Mouse (Mus musculus): ENCODE data around the gene Mul1.
"Not testable (repeated sequence)": the region's sequence is repeated elsewhere in the genome, so short reads cannot be mapped to it uniquely, and the experiment has no call there.

The Mul1 gene

DNA sequence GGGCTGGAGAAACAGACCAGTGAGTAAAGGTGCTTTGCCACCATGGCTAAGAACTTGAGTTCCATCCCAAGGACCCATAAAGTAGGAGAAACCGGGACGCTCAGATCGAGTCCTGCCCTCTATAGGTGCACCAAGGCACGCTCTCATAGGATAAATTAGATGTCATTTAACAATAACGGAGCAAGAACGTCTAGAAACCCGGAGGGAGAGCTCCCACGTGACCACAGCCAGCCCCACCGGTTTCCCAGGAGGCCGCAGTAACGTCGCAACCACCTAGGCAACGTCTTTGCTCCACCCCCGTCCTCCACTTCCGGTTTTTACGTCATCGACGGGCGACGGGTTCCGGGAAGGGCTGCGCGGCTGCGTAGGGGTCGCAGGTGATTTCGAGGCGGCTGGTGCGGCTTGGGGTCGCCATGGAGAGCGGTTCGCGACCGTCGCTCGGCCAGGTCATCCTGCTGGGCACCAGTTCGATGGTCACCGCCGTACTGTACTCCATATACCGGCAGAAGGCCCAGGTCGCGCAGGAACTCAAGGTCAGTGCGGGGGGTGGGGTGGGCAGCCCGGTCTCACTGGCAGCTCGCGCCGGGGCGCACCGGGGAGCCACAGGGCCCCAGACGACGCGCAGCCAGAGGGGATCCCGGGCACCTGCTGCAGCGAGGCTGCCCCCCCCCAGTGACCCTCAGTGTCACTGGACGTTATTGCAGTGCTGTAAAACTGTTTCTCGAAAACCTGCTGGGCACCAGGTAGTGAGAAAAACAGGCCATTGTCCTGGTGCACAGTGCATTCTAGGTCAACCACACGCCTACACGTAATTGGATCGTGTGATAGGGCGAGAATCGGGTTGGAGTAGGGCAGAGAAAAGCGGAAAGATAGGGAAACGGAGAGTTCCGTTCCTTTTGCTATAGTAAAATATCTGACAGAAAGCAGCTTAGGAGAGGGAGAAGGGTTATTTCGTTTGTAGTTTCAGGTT is at the start of gene Mul1:
Gene Mul1, plus strand, starts transcription at position 325 of the 970 bp plus-strand sequence.
- DNase-seq = peak; percentile 97

DNA sequence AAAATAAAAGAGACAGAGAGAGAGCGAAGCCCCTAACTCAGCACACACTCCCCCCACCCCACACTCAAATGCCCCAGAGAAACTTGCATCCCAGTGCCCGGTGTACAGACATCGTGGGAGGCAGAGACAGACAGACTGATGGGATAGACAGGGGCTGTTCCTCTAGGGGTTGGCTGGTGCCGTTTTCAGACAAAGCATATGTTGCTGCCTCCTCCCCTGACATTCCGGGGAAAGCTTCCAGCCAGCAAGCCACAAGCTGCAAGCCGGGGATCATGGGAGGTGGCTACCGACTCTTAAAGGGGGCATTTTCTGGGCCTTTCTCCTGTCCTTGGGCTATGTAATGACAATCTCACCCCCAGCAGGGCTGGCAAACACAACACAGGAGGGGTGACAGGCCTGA is 40.8 kb upstream of the Mul1 start:
- DNase-seq = no peak

DNA sequence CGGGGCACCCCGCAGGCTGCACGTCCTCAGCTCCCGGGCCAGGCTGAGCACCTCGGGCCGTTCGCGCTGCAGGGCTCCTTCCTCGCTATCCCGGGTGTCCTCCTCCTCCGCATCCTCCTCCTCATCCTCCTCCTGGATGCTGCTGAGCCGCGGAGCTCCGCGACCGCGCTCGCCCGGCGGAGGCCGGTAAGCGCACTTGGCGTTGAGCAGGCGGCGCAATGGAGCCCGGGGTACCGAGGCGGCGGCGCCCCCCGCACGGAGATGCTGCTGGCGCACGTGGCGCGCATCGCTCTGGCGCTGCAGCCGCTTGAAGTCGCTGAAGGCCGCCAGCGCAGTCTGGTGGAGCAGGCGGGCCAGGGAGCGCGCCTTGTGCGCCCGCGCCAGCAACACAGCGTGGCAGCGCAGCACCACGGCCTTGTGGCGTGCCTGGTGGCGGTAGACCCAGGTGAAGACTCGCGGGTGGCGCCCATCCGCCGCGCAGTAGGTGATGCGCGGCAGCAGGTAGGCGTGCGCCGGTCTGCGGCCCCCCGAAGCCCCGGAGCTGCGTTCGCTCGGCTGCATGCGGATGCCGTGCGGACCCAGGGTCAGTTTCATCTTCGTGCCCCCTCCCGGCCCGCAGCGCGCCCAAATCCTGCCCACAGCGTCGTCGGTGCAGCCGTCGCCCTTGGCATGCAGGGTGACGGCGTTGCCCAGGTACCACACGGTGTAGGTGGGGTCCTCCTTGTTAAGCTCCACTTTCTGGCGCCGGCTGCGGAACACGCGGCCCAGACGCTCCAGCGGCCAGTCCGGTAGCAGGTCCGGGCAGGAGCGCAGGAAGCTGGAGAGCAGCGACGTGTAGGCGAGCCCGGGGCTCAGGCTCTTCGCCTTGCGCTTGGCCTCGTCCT is 39.1 kb upstream of the Mul1 start:
- peak; percentile 71 for DNase-seq

DNA sequence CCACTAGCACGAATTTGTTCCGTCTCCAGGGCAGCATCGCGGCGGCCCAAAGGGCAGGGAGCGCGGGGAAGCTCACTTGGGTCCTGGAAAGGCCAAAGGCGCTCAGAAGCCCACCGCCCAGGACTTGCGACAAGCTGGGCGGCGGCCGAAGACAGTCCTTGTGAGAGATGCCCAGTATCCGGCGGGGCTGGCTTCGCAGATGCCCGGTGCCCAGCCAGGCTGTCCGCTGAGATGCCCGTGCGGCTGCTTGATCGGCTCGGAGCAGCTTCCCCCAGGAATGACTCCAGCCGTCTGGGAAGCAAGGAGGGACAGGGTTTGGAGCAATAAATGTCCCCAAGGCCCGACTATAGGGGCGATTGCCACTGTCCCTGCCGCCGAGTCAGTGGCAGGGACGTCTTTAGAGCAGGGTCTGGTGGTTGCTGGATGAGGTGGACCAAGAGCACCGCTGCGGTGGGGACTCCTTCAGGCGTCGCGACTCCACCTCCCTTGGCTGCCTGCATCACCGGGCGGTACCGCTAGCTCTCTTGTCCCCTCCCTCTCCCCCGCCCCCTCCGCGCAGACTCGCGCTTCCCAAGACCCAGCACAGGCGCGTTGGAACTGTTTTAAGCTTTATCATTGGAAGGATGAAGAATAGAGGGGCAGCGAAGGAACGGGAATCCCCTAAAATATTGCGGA is 38.4 kb upstream of the Mul1 start, which contains the start of gene Fam43b:
Gene Fam43b, minus strand, starts transcription at position 558 of the 675 bp plus-strand sequence.
- peak; percentile 82 for DNase-seq

DNA sequence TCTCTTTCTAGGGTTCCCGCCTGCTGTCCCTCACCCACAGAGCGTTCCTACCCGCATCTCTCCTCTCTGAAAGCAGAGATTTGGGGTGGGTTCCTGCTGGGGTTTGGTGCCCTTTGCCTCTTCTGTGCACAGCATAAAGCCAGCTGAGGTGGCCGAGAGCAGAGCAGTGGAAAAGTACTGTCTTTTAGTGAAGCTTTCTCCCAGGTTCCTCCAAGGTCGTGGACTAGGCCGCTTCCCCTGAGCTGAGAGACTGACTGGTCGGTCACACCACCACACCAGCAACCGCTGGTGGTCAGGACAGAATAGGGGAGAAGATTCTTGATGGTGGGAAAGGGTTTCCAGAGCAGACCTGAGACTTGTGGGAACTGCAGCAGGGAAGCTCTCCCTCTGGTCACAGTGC is 37.8 kb upstream of the Mul1 start:
- no peak for DNase-seq

DNA sequence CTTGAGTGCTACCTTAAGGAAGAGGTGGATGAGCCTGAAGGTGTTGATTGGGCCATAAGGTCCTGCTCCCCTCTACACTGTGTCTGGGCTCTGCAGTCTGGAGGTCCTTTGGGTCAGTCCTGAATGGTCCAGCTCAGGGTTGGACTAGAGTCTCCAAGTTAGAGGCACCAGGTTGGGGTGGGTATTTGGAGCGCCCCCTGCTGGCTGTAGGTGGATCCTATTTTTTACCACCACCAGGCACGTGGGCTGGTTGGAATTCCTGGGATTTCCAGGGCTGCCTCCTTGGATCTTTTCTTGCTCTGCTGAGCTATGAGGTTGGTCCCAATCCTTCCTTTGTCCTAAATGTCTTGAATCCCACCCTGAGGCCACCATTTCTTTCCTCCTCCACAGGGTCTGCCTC is 29.7 kb upstream of the Mul1 start:
- DNase-seq = no peak

DNA sequence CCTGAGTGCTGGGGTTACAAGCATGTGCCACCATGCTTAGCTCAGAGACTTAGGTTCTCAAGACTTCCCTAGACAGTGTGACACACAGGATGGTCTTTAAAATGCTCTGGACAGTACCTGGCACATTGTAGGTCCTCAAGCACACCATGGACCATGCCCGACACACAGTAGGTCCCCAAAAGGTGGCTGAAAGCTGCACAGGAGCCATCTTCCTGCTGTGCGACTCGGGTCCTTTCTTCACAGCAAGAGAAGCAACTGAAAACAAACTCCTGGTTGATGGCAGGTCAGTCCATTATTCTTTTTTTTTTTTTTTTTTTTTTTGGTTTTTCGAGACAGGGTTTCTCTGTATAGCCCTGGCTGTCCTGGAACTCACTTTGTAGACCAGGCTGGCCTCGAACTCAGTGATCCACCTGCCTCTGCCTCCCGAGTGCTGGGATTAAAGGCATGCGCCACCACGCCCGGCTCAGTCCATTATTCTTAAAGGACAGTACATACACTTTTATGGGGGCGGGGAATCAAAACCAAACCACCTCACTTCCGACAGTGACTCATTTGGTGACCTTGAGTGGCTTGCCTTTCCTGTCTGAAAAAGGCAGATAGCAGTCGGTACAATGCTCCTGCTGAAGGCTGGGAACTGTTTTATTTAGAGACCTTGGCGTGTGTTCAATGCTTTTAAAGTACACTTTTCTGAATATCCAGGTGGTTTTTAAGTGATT is 26.8 kb upstream of the Mul1 start:
- DNase-seq = no peak

DNA sequence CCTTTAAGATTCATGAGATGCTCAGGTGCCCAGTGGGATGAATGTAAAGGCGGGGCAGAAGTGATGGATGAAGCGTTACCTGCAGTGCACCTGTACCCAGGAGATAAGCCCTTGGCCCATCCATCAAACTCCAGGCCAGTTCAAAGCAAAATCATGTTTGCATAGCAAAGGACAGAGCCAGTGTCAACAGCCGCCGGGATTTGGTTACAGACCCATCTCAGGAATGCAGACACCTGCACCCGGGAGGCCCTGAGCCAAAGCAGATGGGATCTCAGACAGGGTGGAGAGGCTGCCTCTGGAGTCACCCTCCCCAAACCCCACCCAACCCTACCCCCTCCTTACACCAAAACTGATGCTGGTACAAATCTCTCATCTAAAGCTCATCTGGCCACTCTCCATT is 23.5 kb upstream of the Mul1 start:
- DNase-seq = no peak

DNA sequence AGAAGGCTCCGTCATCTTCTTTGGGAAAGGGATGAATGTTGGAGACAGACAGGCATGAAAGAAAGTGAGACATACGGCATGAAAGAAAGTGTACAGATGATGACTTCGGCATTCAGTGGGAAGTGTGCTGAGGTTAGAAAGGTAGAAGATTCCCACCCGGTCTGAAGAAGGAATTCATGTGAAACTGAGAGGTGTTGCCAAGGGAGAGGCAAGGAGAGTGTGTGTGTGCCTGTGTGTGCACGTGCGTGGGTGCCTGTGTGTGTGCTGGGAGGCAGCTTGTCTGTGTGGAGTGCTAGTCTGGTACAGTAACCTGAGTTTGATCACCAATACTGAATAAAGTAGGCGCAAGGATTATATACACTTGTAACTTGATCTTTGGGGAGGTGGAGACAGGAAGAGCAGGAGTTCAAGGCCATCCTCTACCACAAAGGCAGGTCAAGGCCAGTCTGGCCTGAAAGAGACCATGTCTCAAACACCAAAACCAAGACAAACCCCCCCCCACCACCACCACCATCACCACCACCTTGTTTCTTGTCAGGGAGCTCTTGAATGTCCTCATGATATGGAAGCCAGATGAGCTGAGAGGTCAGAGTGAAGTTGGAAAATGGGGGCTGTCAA is 22.9 kb upstream of the Mul1 start:
- DNase-seq = no peak

DNA sequence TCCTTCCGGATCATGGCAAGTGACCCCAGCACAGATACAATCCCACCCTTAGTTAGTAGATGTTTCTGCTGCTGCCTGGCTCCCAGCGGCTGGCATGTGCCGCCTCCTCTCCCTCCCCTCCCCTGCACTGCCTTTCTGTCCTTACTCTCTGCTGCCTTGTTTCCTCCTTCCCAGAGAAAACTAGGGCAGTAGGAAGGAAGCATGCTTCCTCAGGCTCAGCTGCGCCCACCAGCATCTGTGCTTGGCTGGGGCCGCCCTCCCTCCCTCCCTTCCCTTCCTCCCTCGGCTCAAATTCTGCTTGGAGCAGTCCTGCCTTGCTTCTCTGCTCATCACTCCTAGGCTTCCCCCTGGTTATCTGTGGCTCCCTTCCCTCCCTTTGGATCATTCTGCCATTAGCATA is 19.7 kb upstream of the Mul1 start:
- peak; percentile 64 for DNase-seq

DNA sequence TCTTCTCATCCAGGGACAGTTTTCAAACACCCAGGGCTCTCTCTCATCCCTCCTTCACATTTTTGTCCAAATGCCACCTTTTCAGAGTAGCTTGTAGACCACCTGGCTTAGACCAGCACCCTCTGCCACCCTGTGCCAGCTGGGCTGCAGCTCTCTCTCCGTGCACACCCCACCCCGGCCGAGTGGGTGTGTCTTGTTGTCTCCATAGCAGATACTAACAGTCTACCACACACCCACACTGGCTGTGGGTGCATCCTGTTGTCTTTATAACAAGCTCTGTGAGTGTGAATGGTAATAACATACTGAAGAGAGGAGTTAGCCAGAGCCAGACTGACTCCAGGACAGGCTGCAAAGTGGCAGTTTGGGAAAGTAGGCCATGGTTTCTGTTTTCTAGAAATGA is 18.5 kb upstream of the Mul1 start:
- DNase-seq = no peak

DNA sequence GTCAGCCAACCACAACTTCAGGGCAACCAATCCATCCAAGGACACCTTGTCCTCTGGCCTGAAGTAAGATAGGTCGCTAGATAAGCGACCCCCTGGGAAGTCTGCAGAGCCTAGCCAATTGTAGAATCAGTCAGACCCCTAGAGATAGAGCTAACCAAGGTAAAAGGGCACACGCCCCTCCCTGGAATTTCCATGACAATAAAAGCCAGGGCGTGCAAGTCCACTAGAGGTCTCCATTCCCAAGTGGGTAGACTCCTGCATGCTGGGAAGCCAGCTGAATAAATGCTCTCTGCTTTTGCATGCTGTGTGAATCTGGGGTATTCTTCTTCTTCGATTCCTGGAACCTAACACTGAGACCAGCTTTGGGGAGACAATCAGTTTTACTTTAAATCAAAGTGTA is 18.1 kb upstream of the Mul1 start:
- DNase-seq = no peak

DNA sequence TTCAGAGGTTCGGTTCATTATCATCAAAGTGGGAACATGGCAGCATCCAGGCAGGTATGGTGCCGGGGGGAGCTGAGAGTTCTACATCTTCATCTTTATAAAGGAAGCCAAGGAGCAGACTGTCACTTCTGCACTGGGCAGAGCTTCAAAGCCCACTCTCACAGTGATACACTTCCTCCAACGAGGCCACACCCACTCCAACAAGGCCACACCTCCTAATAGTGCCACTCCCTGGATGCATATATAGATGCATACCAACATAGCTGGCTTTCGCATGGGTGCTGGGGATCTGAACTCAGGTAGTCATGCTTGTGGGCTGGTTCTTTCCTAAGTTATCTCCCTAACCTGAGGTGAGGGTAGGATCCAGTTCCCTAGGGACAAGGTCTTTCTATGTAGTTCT is 16.6 kb upstream of the Mul1 start:
- no peak for DNase-seq

DNA sequence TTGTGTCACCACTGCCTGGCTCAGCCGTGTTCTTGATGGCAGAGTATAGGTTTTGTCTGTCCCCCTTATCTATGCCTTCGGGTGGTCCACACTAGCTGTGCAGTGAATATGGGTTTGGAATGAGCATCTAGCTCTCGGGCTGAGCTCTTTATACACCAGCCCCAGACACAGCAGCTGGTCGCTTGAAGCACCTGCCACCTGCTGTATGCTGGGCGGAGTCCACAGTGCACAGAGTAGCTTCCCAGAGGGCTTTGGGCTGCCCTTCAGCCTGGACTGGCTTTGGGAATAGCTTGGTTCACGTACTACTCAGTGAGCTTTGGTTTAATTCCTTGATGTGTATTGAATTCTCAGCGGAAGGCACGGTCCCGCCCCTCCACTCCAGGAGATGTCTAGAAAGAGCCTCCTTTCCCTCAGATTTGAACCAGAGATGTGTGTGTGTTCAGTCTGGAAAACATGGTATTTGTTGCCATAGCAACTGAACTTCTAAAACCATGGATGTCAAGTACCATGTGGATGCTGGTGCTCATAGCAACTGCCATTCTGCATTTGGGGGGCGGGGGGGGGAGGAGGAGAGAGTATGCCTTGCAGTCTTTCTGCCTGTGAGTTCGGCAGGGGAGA is 16.0 kb upstream of the Mul1 start:
- no peak for DNase-seq

DNA sequence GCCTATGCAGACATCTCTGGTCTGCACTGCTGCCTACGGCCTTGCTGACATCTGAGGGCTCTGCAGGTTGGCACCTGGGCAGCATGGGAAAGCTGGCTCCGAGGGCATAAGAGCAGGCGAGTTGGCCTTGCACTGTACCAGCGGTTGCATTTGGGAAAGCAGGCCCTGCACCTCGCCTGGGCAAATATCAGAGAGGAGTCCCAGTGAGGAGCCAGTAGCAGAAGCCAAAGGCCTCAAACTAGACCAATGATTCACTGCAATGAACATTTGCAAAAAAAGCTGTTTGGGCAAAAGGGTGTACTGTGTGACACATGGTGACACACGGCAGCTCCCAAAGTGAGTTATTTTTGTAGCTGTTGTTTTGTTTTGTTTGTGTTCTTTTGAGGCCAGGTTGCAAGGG is 9.4 kb upstream of the Mul1 start:
- no peak for DNase-seq

DNA sequence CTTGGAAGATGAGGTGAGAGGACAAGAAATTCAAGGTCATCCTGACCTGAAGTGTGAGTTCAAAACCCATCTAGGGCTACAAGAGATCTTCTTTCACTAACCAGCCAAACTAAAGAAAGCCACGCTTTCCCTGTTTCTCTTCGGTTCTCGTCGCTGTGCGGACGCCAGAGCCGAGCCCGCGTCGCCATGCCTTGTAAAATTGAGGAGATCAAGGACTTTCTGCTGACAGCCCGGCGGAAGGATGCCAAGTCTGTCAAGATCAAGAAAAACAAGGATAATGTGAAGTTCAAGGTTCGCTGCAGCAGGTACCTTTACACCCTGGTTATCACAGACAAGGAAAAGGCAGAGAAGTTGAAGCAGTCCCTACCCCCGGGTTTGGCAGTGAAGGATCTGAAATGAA is 8.9 kb upstream of the Mul1 start:
- not testable (repeated sequence) for DNase-seq

DNA sequence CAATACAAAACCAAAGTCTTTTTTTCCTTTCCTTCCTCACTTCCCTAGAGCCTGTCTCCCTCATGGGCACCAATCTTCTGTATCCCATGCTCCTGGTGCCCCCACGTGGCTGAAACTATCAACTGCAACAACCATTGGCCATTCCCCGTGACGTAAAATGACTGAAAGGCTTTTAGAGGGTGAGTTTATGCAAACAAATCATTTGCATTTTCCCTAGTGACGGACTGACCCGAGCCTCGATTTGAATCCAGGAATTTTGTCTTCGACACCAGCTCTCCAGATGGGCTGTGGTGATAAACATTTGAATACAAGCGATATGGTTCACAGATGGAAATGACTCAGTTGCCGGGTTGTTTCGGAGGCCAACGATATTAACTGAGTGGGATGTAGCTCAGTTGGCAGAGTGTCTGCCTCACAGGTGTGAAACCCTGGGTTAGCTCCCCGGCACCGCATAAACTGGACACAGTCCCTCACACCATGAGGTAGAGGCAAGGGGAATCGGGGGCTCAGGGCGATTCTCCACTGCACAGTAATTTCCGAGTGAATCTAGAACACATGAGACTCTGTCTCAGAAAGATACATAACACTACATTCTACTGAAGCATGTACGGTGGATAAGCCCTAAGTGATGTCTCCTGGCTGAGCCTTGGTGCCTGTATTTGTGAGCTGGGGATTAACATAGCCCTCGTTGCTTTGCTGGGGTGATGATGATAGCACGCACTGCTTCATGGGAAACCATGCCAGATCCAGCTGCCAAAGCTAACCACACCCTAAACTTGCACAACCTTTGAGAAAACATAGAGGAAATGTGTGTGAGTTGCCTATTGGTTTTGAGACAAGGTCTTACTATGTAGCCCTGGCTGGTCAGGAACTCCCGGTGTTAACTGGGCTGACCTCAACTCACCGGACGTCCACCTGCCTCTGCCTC is 7.4 kb upstream of the Mul1 start:
- peak; percentile 89 for DNase-seq

DNA sequence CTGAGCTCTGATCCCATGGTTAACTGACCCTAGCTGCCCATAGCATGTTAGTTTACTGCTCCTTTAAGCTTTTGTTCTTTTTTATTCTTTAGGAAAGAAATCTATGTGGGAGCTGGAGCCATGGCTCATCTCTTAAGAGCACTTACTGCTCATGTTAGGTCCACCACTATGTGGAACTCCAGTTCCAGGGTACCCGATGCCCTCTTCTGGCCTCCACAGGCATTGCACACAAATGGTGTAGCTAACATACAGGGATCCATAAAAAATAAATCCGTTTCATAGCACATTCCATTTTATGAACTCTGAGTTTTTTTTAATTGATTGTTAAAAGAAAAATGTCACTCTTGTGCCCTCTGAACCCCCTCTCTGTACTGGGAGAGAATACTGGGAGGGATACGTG is 4.7 kb upstream of the Mul1 start:
- DNase-seq = peak; percentile 65

DNA sequence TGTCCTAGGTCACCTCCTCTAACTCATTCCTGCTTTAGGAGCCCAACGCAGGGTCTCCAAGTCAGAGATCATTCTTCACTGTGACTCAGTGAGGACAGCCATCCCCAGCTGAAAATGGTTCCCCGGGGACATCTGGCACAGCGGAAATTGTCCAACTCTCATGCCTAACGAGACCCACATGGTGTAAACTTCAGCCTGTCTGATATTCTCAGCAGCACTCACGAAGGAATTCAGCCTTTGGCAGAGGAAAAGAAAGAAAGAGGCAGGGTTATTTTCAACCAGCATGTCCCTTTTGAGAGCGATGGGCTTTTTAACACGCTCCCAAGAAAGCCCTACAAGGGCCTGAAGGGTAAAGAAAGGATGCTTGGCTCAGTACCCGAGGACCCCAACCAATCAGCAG is 3.1 kb upstream of the Mul1 start:
- DNase-seq = no peak

DNA sequence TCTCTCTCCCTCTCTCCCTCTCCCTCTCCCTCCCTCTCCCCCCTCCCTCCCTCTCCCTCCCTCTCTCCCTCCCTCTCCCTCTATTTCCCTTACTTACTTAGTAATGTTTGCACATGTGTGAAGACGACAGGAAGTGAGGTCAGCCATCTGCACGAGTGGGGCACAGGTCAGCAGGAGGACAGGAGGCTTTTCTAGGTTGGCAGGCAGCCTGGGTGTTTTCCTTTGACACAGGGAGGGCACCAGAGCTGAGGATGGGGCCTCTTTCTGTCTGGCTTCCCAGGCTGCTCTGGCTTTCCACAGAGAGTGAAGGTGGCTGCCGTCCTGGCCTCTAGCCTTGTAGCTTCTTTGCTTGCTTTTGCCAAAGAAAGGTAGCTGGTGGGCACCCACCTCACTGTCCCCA is 5.6 kb downstream of the Mul1 start:
- DNase-seq = no peak

All from right cerebral cortex, postnatal 14 days (tissue).